Mouse (Mus musculus) MEL (cell line): ENCODE results near the gene Hdac1. TPM values are rescaled to one million over a fixed set of nuclear protein-coding genes. Genes with fewer than 3 reads are reported as not detected.

Experiments used
- DNase-seq: peaks from one replicate; pipeline ENCODE4 v3.0.0; 2011; ENCODE audit warnings: low read depth, low spot score
- H3K27ac ChIP-seq: 2 replicates; pipeline ENCODE4 v1.5.1; 2012; ENCODE audit warnings: low read depth, mild to moderate bottlenecking, control low read depth, low read length, moderate library complexity; ENCODE audit not compliant: control insufficient read depth
- H3K27me3 ChIP-seq, 2 experiments: fragments of 150-350 bp in 1 of 2; sonication (generic) in 1 of 2; 2 replicates each; pipeline ENCODE4 v1.6.1; 2012; ENCODE audit warnings: low read length in 2 of 2, mild to moderate bottlenecking in 2 of 2, improper control_type of control experiment in 1 of 2, moderate library complexity in 1 of 2; ENCODE audit not compliant: insufficient read depth in 2 of 2, control insufficient read depth in 1 of 2
- H3K36me3 ChIP-seq, 2 experiments: 2 replicates each; pipeline ENCODE4 v1.6.1; 2012 to 2014; ENCODE audit warnings: low read length in 2 of 2, improper control_type of control experiment in 1 of 2, inconsistent platforms in 1 of 2, mild to moderate bottlenecking in 1 of 2; ENCODE audit not compliant: insufficient read depth in 2 of 2, control insufficient read depth in 1 of 2
- H3K4me1 ChIP-seq, 2 experiments: fragments of 150-350 bp in 1 of 2; sonication (generic) in 1 of 2; 2 replicates each; pipeline ENCODE4 v1.6.1; 2012; ENCODE audit warnings: low read length in 2 of 2, improper control_type of control experiment in 1 of 2, mild to moderate bottlenecking in 1 of 2; ENCODE audit not compliant: insufficient read depth in 2 of 2, control insufficient read depth in 1 of 2
- H3K4me3 ChIP-seq, 2 experiments: fragments of 150-350 bp in 1 of 2; sonication (generic) in 1 of 2; 2 replicates each; pipeline ENCODE4 v1.5.1; 2012; ENCODE audit warnings: low read depth in 2 of 2, low read length in 2 of 2, mild to moderate bottlenecking in 2 of 2, moderate library complexity in 2 of 2, control low read depth in 1 of 2, improper control_type of control experiment in 1 of 2; ENCODE audit not compliant: control insufficient read depth in 1 of 2, insufficient read depth in 1 of 2
- H3K79me2 ChIP-seq: 2 replicates; pipeline ENCODE4 v1.6.1; 2012; ENCODE audit warnings: mild to moderate bottlenecking, low read length, moderate library complexity; ENCODE audit not compliant: control insufficient read depth, poor library complexity, insufficient read depth
- H3K9ac ChIP-seq: 2 replicates; pipeline ENCODE4 v1.6.1; 2012; ENCODE audit warnings: low read depth, mild to moderate bottlenecking, control low read depth, low read length, moderate library complexity; ENCODE audit not compliant: control insufficient read depth, poor library complexity, severe bottlenecking
- H3K9me3 ChIP-seq: fragments of 150-350 bp; sonication (generic); replicated peaks from 2 replicates; pipeline ENCODE4 v1.6.1; 2012; ENCODE audit warnings: mild to moderate bottlenecking, low read length, improper control_type of control experiment, moderate library complexity; ENCODE audit not compliant: insufficient read depth
- CHD1 ChIP-seq: IDR thresholded peaks from 2 replicates; pipeline ENCODE4 v1.6.1; 2012; ENCODE audit warnings: low read depth, mild to moderate bottlenecking, inconsistent platforms, low read length, improper control_type of control experiment
- CTCF ChIP-seq, 3 experiments: IDR thresholded peaks in 2 of 3; conservative IDR thresholded peaks in 1 of 3; 2 replicates each; pipeline ENCODE4 v1.5.1; 2011 to 2012; ENCODE audit warnings: low read length in 3 of 3, low read depth in 2 of 3, mild to moderate bottlenecking in 2 of 3, improper control_type of control experiment in 1 of 3, inconsistent platforms in 1 of 3, mixed read lengths in 1 of 3, moderate library complexity in 1 of 3; ENCODE audit not compliant: control insufficient read depth in 1 of 3, insufficient read depth in 1 of 3, poor library complexity in 1 of 3, severe bottlenecking in 1 of 3
- EP300 ChIP-seq, 2 experiments: IDR thresholded peaks; 2 replicates each; pipeline ENCODE4 v1.6.1; 2011; ENCODE audit warnings: improper control_type of control experiment in 2 of 2, low read length in 2 of 2, low read depth in 1 of 2, mild to moderate bottlenecking in 1 of 2
- ETS1 ChIP-seq: IDR thresholded peaks from 2 replicates; pipeline ENCODE4 v1.6.1; 2012; ENCODE audit warnings: low read depth, mild to moderate bottlenecking, inconsistent platforms, low read length, improper control_type of control experiment, moderate library complexity
- GABPA ChIP-seq: IDR thresholded peaks from 2 replicates; pipeline ENCODE4 v1.6.1; 2012; ENCODE audit warnings: low read depth, mild to moderate bottlenecking, inconsistent platforms, low read length, improper control_type of control experiment, moderate library complexity
- MAFK ChIP-seq: IDR thresholded peaks from 2 replicates; pipeline ENCODE4 v1.6.1; 2011; ENCODE audit warnings: low read depth, mild to moderate bottlenecking, low read length, improper control_type of control experiment, borderline replicate concordance
- MYC ChIP-seq: IDR thresholded peaks from 2 replicates; pipeline ENCODE4 v1.6.1; 2011; ENCODE audit warnings: low read depth, mild to moderate bottlenecking, low read length, improper control_type of control experiment, moderate library complexity
- NRF1 ChIP-seq: IDR thresholded peaks from 2 replicates; pipeline ENCODE4 v1.6.1; 2014; ENCODE audit warnings: low read depth, mild to moderate bottlenecking, inconsistent platforms, low read length, improper control_type of control experiment, moderate library complexity; ENCODE audit not compliant: poor library complexity, insufficient read depth, severe bottlenecking
- POLR2A ChIP-seq, 2 experiments: IDR thresholded peaks; 2 replicates each; pipeline ENCODE4 v1.6.1; 2011 to 2012; ENCODE audit warnings: low read length in 2 of 2, mild to moderate bottlenecking in 2 of 2, control low read depth in 1 of 2, improper control_type of control experiment in 1 of 2, low read depth in 1 of 2, moderate library complexity in 1 of 2; ENCODE audit not compliant: control insufficient read depth in 1 of 2, insufficient read depth in 1 of 2, poor library complexity in 1 of 2
- POLR2AphosphoS5 ChIP-seq: IDR thresholded peaks from 2 replicates; pipeline ENCODE4 v1.6.1; 2012; ENCODE audit warnings: low read depth, borderline replicate concordance, mild to moderate bottlenecking, inconsistent platforms, low read length, moderate library complexity, mixed read lengths
- RCOR1 ChIP-seq: IDR thresholded peaks from 2 replicates; pipeline ENCODE4 v1.6.1; 2012; ENCODE audit warnings: low read depth, mild to moderate bottlenecking, inconsistent platforms, low read length, improper control_type of control experiment
- TAL1 ChIP-seq: IDR thresholded peaks from 2 replicates; pipeline ENCODE4 v1.6.1; 2012; ENCODE audit warnings: mild to moderate bottlenecking, inconsistent platforms, low read length, moderate library complexity, mixed read lengths
- TBP ChIP-seq: IDR thresholded peaks from 2 replicates; pipeline ENCODE4 v1.8.0; 2011; ENCODE audit warnings: low read depth, low read length, improper control_type of control experiment
- USF2 ChIP-seq, 2 experiments: IDR thresholded peaks; 2 replicates each; pipeline ENCODE4 v1.6.1; 2011 to 2012; ENCODE audit warnings: improper control_type of control experiment in 2 of 2, low read length in 2 of 2, borderline replicate concordance in 1 of 2, inconsistent platforms in 1 of 2, low read depth in 1 of 2, mild to moderate bottlenecking in 1 of 2; ENCODE audit not compliant: insufficient read depth in 1 of 2
- ZNF384 ChIP-seq: IDR thresholded peaks from 2 replicates; pipeline ENCODE4 v1.6.1; 2012; ENCODE audit warnings: low read depth, mild to moderate bottlenecking, inconsistent platforms, low read length, improper control_type of control experiment
- polyA plus RNA-seq, 2 experiments: library from polyadenylated mRNA; stranded (reverse) in 1 of 2; unstranded in 1 of 2; fragments of >175 nt in 1 of 2; fragments of >200 nt in 1 of 2; gene quantifications; 2 replicates each; pipeline versions ENCODE4 v1.2.1 to v1.2.4; 2012; ENCODE audit warnings: low replicate concordance in 2 of 2, low read depth in 1 of 2; ENCODE audit not compliant: insufficient read length in 2 of 2, insufficient read depth in 1 of 2, missing spikeins in 1 of 2
- total RNA-seq: library from RNA; depleted of rRNA; stranded (reverse); fragments of 300-350 nt; gene quantifications from 2 replicates; pipeline ENCODE4 v1.2.3, GENCODE M21; 2012

The Hdac1 gene
- total and polyA plus RNA-seq, 3 experiments, result 38.9 to 185 (median 108) TPM

DNA sequence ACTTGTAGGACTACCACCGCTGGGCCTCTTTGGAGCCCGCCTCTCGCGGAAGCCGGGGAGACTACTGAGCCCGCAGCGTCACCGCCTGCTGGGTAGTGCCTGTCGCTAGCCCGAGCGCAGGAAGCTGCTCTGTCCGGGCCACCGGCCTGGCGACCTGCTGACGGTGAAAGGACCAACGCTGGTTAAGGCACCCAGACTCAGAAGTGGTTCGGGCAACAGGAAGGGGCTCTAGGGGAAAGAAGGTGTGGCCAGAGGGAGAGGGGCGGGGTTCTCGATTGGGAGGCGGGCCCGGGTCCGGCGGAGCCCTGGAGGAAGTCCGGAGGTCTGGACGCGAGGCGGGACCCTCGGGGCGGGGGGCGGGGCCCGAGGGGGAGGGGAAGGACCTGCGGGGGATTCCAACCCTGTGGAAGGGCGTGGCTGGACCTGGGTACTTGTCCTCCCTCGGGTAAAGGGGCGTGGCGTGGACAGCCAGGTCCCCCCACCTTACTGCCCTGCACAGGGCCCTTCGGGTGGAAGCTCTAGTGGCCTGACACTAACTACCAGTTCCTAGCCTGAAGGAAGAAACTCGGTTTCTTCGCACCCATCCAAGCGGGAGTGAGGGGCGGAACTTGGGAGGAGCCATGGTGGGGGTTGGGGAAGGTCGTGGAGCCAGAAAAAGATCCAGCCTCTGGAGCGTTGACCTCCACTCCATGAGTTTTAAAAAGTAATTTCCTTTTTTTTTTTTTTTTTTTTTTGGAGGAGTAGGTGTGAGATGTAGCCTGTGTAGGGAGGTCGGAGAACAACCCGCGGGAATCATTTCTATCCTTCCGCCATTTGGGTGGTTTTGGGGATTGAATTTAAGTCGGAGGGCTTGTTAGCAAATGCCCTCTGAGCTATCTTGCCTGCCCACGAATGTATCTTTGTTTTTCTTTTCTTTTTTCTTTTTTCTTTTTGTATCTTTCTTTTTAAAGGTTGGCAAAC, 41.6 kb downstream of the Hdac1 start:
- peak; percentile 69 for DNase-seq

DNA sequence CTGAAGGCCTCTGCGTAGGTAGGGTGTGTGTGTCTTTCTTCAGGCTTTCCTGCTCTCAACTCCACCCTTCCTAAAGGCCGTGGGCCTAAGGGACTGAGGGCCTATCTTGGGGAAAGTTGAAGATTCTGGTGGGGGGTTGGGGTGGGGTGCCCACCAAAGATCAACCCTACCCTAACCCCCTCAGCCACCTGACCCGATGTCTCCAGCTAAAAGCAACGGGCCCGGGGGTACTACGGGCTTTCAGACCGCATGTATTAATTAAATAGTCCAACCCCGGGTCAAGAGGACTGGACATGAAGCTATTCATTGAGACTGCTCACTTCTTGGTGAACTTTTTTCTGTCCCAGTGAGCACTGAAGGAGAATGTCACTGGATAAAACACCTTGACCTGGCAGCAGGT, 42.5 kb downstream of the Hdac1 start:
- no peak overlapping the region for H3K27ac ChIP-seq
- H3K4me3 ChIP-seq, result no peak overlapping the region
- TF ChIP-seq RCOR1 (no peak), GABPA (no peak), USF2 (IDR thresholded peaks at IDR 0.05; ENCODE audit: borderline replicate concordance in 1 of 2, insufficient read depth in 1 of 2, low read depth in 1 of 2, low read length in 2 of 2) (no peak)
- H3K9ac ChIP-seq, result no peak overlapping the region
- H3K36me3 ChIP-seq, result peaks cover 0 to 6% of the 10 kb centered on the region in 2 experiments; a peak in 1 of 4 replicates
- no peaks in the 10 kb centered on the region for H3K9me3 ChIP-seq
- H3K79me2 ChIP-seq, result no peaks in the 10 kb centered on the region
- H3K4me1 ChIP-seq, result peaks cover 6 to 18% of the 10 kb centered on the region in 2 experiments
- no peaks in the 10 kb centered on the region for H3K27me3 ChIP-seq
- no peak for DNase-seq

More for the DNA sequence above, 41.6 kb downstream of the Hdac1 start:
- Histone ChIP-seq H3K27me3 (no peaks in the 10 kb centered on the region), H3K4me3 (peak overlapping the region; percentile 56 to 71), H3K9me3 (no peaks in the 10 kb centered on the region), H3K4me1 (peaks cover 3 to 12% of the 10 kb centered on the region in 2 experiments), H3K27ac (no peak overlapping the region), H3K79me2 (no peaks in the 10 kb centered on the region), H3K9ac (peak overlapping the region; percentile 35; the same call in 1 of the 2 replicates), H3K36me3 (0 out of 4 replicates have a peak, but pooled peaks cover 0 to 3% of the 10 kb centered on the region in 2 experiments)
- no peak for TF ChIP-seq EP300 (IDR thresholded peaks at IDR 0.05; ENCODE audit: low read depth in 1 of 2, low read length in 2 of 2)
- TF ChIP-seq NRF1, result no peak
- no peak for TF ChIP-seq TAL1
- TF ChIP-seq ZNF384, result peak; percentile 13; the same call in 1 of the 2 replicates

DNA sequence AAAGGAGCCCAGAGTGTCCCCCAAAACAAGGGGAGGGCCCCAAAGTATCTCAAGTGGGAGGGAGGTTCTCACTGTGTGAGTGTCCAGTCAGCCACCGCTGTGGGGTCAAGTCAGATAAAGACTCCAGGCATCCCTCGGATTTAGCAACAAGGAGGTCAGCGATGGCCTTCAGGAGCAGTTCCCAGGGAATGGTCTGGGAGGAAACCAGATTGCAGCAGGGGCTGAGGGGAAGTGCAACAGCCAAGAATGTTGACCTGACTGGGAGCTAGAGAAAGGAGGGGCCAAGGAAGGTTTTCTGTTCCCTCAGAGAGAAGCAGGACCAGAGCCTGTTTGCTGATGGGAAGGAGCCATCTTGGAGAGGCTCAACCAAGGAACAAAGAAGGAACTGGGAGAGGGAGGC, 43.6 kb downstream of the Hdac1 start:
- no peaks in the 10 kb centered on the region for H3K79me2 ChIP-seq
- no peak overlapping the region for H3K4me3 ChIP-seq
- no peak overlapping the region for H3K27ac ChIP-seq
- no peak for DNase-seq
- H3K4me1 ChIP-seq, result peaks cover 6 to 18% of the 10 kb centered on the region in 2 experiments
- peaks cover 0 to 6% of the 10 kb centered on the region in 2 experiments; a peak in 1 of 4 replicates for H3K36me3 ChIP-seq
- no peak overlapping the region for H3K9ac ChIP-seq
- TF ChIP-seq MAFK, result no peak
- no peak for TF ChIP-seq POLR2AphosphoS5
- TF ChIP-seq CTCF (IDR thresholded peaks at IDR 0.05 in 2 of 3, conservative IDR thresholded peaks at IDR 0.05 in 1 of 3; ENCODE audit: control insufficient read depth in 1 of 3, insufficient read depth in 1 of 3, low read depth in 2 of 3, low read length in 3 of 3, poor library complexity in 1 of 3, severe bottlenecking in 1 of 3), result no peak
- no peak for TF ChIP-seq ETS1
- no peak for TF ChIP-seq ZNF384
- TF ChIP-seq TAL1, result no peak
- TF ChIP-seq CHD1, result no peak
- no peak for TF ChIP-seq POLR2A (IDR thresholded peaks at IDR 0.05; ENCODE audit: control insufficient read depth in 1 of 2, insufficient read depth in 1 of 2, low read depth in 1 of 2, low read length in 2 of 2, poor library complexity in 1 of 2)
- no peak for TF ChIP-seq MYC
- TF ChIP-seq NRF1, result no peak
- TF ChIP-seq TBP, result no peak
- H3K9me3 ChIP-seq, result no peaks in the 10 kb centered on the region
- no peaks in the 10 kb centered on the region for H3K27me3 ChIP-seq
